ENCODE assay signal across 11 mouse cellular contexts in genomic region chr10:47102551-47102950, GRCm38 (mm10).
DNase-seq lines count a peak whose midpoint lies in the region; ATAC-seq lines count a peak whose summit lies in the region.
"Had no signal": no experiment of that assay in that cellular context is flagged by ENCODE, and none has a peak within 500 bp of the region (broad histone marks: within the 10 kb centered on the region; RNA-seq: fewer than 3 reads in every experiment).

No protein-coding gene starts in this region.

- H3K4me1 ChIP-seq in hindbrain, embryonic 14.5 days (replicated peaks; ENCODE audit: control insufficient read depth, insufficient read depth, low read length), result no peaks in the 10 kb centered on the region
- no peaks in the 10 kb centered on the region for H3K4me1 ChIP-seq in hindbrain, embryonic 10.5 days (replicated peaks)
- H3K4me1 ChIP-seq in neural tube, embryonic 14.5 days (ENCODE audit: control insufficient read depth, insufficient read depth, low read length), result no peaks in the 10 kb centered on the region

- no peak overlapping the region for H3K4me2 ChIP-seq in hindbrain, embryonic 14.5 days (replicated peaks)
- no peak overlapping the region for H3K4me2 ChIP-seq in neural tube, embryonic 14.5 days (ENCODE audit: low read depth, low read length)

- H3K27ac ChIP-seq in hindbrain, embryonic 14.5 days, result no peak overlapping the region
- no peak overlapping the region for H3K27ac ChIP-seq in hindbrain, embryonic 10.5 days
- H3K27ac ChIP-seq in neural tube, embryonic 14.5 days (ENCODE audit: low read depth, low read length), result no peak overlapping the region

- no peak overlapping the region for H3K9ac ChIP-seq in hindbrain, embryonic 14.5 days
- H3K9ac ChIP-seq in neural tube, embryonic 14.5 days (replicated peaks; ENCODE audit: low read depth, low read length), result no peak overlapping the region

- no peaks in the 10 kb centered on the region for H3K9me3 ChIP-seq in hindbrain, embryonic 14.5 days (ENCODE audit: control insufficient read depth, low read length)
- H3K9me3 ChIP-seq in hindbrain, embryonic 10.5 days, result no peaks in the 10 kb centered on the region
- H3K9me3 ChIP-seq in neural tube, embryonic 14.5 days (ENCODE audit: control insufficient read depth, low read length), result no peaks in the 10 kb centered on the region

- no peak for DNase-seq in hindbrain, embryonic 14.5 days (ENCODE audit: low spot score)
- DNase-seq in hindbrain, embryonic 10.5 days (ENCODE audit: low spot score), result no peak
- DNase-seq in brain, adult 2 months (ENCODE audit: low read depth, low spot score), result peak; percentile 30
- peak; percentile 1 to 36 for DNase-seq in layer of hippocampus, adult 18-20 months (ENCODE audit: low spot score in 2 of 2)
- no peak for DNase-seq in spleen, postnatal 14 days (ENCODE audit: low spot score in 2 of 2)
- DNase-seq in kidney, postnatal 4 days, result no peak
- no peak for DNase-seq in ovary, postnatal 14 days (ENCODE audit: low spot score)
- DNase-seq: liver; thymus, postnatal 14 days had no signal

- H3K36me3 ChIP-seq in hindbrain, embryonic 14.5 days (replicated peaks; ENCODE audit: control insufficient read depth, insufficient read depth), result no peaks in the 10 kb centered on the region
- H3K36me3 ChIP-seq in hindbrain, embryonic 10.5 days, result no peaks in the 10 kb centered on the region
- H3K36me3 ChIP-seq in neural tube, embryonic 14.5 days (ENCODE audit: control insufficient read depth, insufficient read depth, low read length), result no peaks in the 10 kb centered on the region

- H3K4me3 ChIP-seq in hindbrain, embryonic 14.5 days (replicated peaks; ENCODE audit: low read length), result no peak overlapping the region
- H3K4me3 ChIP-seq in hindbrain, embryonic 10.5 days, result no peak overlapping the region
- H3K4me3 ChIP-seq in neural tube, embryonic 14.5 days (ENCODE audit: low read depth, low read length), result no peak overlapping the region

- 52% methylated on average over 1 of the region's 1 CpGs for WGBS in hindbrain, embryonic 14.5 days
- WGBS in hindbrain, embryonic 10.5 days, result 55% methylated on average over 1 of the region's 1 CpGs
- 31% methylated on average over 1 of the region's 1 CpGs for WGBS in neural tube, embryonic 14.5 days

- ATAC-seq in hindbrain, embryonic 14.5 days (ENCODE audit: low FRiP score), result peak; percentile 74; the same call in 1 of the 2 replicates
- ATAC-seq in neural tube, embryonic 14.5 days (ENCODE audit: low read depth), result peak; percentile 60; the same call in 1 of the 2 replicates

- H3K27me3 ChIP-seq in hindbrain, embryonic 14.5 days (ENCODE audit: control insufficient read depth, insufficient read depth, low read length), result no peaks in the 10 kb centered on the region
- no peaks in the 10 kb centered on the region for H3K27me3 ChIP-seq in hindbrain, embryonic 10.5 days (ENCODE audit: insufficient read depth, poor library complexity, severe bottlenecking)
- no peaks in the 10 kb centered on the region for H3K27me3 ChIP-seq in neural tube, embryonic 14.5 days (ENCODE audit: control insufficient read depth, insufficient read depth, low read length)
- H3K27me3 ChIP-seq: CH12.LX had no signal

Comparison
In these comparisons a context has a peak if more than half of its experiments do, and no peak if none do; other contexts are left out.
1. DNase-seq: peak in brain, adult 2 months (single experiment) and layer of hippocampus, adult 18-20 months (2 of 2); none in hindbrain, embryonic 14.5 days (single experiment), hindbrain, embryonic 10.5 days (single experiment), spleen, postnatal 14 days (0 of 2), kidney, postnatal 4 days (0 of 2) and ovary, postnatal 14 days (single experiment).